Mouse (Mus musculus): ENCODE measurements around the gene Boll. TPM values are rescaled to one million over a fixed set of nuclear protein-coding genes. Genes with fewer than 3 reads are reported as not detected.
"Not testable (repeated sequence)": the region's sequence is repeated elsewhere in the genome, so short reads cannot be mapped to it uniquely, and the experiment has no call there.

The Boll gene
- total RNA-seq (2022), result under 1 TPM in 3 of 4 experiments, not detected in 1; 0.45 to 0.77 (median 0.75) TPM

DNA sequence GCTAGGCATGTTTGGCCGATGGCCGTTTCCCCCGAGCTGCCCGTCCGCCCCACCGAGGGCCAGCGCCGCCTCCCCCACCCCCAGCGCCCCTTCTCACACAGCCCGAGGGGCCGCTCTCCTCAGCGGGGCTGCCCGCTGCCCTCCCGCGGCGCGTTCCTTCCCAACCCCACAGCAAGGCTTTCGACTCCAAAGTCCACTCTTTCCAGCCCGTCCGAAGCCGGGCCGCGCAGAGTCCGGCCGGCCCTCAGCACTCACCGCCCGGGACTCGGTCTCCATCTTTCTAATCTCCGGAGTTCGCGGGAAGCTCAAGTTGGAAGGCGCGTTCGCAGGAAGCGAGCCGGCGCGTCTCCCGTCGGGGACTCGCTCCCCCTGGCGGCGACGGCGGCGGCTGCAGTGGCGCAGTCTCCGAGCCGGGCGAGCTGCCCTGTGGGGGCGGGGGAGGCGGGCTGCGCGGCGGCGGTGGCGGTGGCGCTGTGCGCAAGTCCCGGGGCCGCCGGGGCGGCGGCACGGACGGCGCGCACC lies at the start of gene Boll:
Boll (minus strand) TSS at position 426 of the 522 bp plus-strand sequence.
- DNase-seq (ENCODE audit: low spot score in 2 of 2), result peak; percentile 3 to 34

DNA sequence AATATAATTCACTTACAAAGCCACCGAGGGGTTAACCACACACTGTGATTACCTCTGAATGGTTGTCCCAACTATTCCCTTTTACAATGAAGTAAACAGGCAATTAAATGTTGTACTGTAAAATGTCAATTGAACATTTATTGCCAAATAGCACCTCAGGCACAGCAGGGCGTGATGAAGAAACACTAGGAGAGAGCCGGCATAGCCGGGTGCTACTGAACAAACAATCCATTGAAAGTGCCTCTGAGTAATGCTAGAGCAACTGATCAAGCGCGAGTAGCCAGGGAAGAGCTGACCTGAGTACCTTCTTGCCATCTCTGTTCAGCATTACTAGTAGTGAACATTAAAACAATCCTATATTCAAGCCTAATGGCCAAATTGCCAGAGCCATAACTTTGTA lies 49.3 kb upstream of the Boll start:
- no peak for DNase-seq (ENCODE audit: low spot score in 2 of 2)

DNA sequence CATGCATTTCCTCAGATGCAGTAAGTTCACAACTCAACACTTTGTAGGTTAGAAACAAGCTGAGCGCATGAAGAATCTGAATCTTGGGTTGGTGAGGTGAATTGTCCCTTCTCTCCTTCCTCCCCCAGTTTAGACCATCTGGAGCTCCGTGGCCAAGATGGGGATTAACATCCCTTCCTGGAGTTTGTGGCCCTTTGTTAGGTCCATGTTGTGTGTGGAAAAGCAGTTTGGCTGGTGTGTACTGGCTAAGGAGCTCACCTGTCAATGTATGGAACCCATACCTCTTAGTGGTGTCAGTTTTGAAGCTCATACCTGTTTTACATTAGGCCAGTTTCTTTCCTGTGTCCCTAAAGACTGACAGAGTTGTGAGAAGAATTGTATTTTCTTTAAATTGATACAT lies 47.8 kb upstream of the Boll start:
- no peak for DNase-seq (ENCODE audit: low spot score in 2 of 2)

DNA sequence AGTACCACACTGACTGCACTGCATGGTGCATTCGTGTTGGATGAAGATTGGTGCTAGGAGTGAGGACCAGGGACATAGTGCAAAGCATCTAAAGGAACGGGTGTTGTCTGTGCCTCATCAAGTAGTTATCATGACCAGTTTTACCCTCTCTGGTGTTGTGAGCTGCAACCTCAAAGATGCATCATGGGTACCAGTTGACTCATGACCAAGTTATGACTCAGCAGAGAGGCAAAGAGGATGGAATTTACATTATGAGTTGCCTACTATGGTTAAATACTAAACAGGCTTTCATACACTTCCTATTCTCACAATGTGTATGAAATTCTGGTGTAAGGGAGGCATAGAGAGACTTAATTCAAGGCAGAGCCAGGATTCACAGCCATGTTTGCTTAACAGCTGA lies 47.4 kb upstream of the Boll start:
- DNase-seq (ENCODE audit: low spot score in 2 of 2), result no peak

DNA sequence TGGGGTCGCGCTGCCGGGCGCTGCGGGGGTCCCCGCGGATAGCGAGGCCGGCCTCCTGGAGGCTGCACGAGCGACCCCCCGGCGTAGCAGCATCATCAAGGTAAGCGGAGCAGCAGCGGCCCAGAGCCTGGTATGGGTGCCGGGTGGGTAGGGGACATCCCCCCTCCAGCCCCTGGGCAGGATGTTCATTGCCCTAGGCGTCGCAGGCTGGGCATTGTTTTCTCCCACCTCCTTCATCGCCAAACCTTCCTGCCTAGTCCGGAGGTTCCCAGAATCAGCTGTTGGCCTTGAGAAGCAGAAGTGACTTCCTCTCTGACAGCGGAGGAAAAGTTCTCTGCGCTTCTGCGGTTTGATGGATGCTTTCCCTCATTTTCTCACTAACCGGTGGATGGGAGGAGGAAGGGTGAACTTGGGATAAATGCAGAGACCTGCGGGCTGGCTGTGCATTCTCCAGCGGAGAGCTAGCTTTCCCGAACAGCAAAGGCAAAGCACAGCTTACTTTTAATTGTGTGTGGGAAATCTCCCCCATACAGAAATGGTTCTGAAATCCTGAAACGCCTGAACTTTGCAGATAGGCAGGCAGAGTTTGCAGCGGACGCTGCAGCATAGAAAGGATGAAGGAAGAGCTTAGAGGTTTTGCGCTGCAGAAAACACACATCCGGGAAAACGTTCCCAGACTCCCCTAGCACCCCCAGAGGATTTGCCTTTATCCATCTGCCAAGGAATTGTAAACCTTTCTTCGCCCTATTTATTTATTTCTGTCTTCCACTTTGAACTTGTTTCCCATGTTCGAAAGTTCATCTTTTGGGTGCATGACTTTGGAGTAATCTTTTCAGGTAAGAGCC lies 43.5 kb upstream of the Boll start:
- peak in 1 of 2 experiments; percentile 23 for DNase-seq (ENCODE audit: low spot score in 2 of 2)

DNA sequence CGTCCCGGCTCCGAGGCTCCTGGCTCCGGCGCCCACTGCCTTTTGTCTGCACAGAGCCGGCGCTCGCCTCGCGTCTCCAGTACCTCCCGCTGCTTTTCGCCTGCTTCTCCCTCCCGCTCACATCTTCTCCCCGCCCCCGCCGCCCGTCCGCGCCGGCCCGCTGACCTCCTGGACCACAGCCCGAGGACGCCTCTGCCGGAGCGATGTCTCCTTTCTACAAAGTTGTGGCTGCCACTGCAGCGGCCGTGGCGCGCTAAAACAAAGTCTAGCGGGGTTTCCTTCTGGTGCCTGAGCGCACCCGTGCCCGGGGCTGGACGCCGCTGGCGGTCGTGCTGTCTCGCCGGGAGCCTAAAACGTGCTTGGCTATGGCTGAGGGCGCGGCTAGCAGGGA lies 42.7 kb upstream of the Boll start:
- DNase-seq (ENCODE audit: low spot score in 2 of 2), result peak; percentile 56 to 67

DNA sequence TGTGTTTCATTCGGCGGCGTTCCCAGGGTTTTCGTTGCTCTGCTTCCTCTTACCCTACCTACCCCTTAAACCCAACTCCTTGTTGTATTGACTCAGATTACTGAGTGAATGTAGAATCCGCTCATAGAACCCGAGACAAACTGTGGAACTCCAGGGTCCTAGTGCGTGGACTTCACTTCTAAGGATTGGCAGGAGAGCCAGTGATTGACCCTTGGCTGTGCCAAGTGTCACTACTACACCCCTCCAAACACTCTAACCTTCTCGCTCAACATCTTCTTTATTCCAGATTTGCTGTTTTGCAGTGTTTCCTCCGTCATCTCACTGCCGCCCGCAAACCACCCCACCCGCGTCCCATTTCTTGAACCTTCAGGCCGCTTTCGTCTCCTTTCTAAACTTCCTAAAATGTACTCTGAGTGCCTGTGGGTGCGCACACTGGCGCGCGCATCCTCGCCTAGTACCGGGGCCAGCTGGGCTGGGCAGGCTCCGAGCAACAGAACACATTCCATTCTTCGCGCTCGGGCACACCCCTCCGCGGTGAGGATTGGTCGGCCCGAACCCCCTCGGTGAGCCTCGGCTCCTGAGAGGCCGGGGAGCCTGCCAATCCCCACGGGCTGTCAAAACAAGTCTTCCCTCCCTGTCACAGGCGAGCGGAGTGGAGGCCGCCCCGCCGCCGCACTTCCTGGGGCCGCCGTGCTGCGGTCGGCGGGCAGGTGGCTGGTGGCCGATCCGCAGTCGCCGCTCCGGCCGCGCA lies 42.2 kb upstream of the Boll start, which contains the start of gene Plcl1:
Plcl1 (plus strand) TSS at position 650 of the 751 bp plus-strand sequence.
- peak; percentile 96 for DNase-seq (ENCODE audit: low spot score in 2 of 2)

DNA sequence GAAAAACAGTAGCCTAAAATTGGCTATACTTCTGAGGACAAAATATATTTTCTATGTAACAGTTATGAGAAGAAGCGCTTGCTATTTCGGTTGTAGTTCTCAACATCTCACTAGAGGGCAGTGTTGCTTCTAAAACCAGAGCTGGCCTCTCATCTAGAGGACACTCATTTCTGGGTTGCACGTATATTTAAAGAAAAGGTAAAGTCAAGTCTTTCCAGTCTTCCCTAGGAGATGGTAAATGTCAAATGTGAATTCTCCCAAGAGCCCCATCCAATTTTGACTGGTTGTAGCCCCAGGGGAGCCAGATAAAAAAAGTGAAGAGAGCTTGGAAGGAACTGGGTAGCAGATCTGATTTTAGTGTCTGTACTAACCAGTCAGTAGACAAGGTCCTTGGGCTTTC lies 41.2 kb upstream of the Boll start:
- peak in 1 of 2 experiments; percentile 72 for DNase-seq (ENCODE audit: low spot score in 2 of 2)

DNA sequence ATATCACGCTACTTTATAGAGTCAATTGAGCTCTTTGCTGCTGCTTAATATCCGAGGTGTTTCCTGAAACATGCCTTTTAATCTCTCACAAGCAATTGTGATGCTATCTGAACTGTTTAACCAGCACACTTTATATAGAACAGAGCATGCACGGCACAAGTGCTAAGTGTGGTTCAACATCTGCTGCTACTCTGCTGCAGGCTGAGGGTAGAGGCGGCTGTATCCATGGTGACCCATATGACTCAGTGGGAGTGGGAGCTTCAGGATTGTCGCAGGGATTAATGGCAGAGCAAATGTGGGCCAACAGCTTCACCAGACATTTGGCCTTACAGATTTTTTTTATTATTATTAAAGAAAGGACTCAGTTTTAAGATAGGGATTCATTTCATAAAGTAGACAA lies 36.6 kb upstream of the Boll start:
- peak; percentile 47 to 75 for DNase-seq (ENCODE audit: low spot score in 2 of 2)

DNA sequence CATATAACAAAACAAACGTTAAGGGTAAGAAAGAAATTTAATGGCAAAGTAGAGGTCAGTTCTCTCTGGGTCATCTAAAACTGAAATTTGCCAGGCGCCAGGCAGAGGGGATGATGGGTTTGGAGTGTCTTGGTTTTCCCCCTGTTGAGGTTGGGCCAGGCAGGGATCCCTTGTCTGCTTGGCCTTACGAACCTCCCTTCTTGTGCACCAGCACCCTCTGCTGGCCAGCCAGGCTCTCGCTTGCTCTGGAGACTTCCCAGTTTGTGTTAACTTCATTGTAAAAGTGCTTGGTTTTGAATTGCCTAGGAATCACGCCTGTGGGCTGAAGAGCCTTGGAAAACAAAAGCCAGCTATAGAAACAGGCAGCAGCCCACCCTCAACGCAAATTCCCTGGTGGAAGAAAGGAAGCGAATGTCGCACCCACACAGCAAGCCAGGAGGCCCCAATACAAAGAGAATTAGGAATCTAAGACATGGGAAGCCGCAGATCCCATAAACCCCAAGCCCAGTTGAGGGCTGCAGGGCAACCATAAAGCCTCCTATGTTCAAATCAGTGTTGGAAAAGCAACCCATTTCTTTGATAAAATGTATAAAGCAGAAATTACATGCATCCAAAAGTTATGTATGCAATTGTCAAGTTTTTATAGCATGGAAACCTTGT lies 20.0 kb upstream of the Boll start:
- peak in 1 of 2 experiments; percentile 79 for DNase-seq (ENCODE audit: low spot score in 2 of 2)

DNA sequence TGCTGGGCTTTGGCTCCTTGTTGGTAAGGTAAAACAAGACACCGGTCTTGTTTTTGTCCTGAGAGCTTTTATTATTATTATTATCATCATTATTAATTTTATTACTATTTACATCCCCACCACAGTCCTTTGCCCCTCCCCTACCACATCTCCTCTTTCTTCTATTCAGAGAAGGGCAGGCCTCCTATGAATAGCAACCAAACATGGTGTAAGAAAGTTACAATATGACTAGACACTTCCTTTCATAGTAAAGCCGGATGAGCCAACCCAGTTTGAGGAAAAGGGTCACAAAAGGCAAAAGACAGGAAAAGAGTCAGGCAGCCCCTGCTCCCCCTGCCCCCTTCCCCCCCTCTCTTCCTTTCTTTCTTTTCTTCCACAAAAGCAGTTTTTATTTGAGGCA lies 17.3 kb upstream of the Boll start:
- no peak for DNase-seq (ENCODE audit: low spot score in 2 of 2)

DNA sequence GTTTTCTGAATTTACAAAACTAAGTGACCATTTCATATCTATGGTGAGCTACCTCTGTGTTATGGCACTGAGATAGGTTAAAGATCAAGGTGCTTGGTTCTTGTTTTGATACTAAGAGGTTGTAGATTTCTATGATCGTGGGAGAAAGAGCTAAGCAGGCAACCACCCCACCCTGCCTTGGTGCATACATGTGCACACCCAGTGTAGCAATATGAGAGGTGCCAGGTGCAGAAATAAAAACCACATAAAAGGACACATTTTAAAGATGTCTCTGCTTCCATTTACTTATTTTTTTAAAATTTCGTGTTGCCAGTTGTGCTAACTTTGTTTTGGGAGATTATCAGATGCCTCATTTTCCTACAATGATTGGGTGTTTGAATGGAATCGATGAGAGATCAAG lies 9.4 kb upstream of the Boll start:
- DNase-seq (ENCODE audit: low spot score in 2 of 2), result no peak

DNA sequence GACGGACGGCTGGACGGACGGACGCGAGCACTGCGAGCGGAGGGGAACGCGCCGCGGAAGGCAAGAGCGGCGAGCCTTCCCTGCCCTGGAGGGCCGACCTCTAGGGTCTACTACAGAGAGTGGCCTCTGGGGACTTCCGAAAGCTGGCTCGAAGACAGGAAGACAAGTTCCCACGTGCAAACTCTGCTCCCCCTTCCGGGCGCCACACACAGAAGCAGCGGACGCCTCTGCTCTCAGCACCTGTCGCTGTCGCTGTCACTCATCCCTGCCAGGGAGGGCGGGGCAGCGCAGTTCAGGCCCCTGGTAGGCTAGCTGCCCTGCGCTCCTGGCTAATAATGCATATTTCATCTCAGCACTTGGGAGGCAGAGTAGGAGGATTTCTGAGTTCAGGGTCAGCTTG lies 317 bp upstream of the Boll start:
- no peak for DNase-seq (ENCODE audit: low spot score in 2 of 2)

DNA sequence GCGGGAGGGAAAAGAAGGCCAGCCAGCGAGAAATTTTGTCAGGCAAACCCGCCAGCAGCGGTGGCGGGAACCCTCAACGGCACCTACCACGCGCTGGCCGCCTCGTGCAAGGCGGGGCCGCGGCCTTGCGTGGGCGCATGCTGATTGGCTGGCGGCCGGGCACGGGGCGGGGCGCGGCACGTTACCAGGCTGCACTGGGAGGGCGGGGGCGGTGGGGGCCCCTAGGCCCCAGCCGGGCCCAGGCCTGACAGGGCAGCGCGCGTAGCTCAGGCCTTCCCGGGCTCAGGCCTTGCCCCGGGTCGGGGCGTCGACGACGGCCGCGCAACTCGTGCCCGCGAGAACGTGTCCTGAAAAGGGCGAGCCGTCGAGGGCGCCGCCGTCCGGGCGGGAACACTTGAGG lies 635 bp downstream of the Boll start:
- DNase-seq (ENCODE audit: low spot score in 2 of 2), result no peak

DNA sequence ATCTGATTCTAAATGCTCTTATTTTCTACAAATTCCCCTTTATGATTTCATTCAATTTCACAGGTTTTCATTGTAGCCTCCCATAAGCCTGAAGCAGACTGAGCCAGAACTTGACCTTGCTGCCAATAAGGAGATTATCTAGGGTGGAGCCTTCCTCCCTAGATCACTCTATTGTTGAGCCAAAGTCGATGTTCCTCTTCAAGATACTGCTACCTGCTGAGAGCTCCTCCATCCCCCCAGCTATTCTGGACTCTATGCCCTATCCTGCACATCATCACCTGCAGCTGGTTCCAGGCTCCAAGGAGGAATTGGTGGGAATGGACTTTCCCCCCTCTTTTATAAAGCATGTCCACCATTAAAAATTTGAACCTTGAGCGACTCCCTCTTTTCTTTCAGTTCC lies 11.4 kb downstream of the Boll start:
- not testable (repeated sequence) for DNase-seq (ENCODE audit: low spot score in 2 of 2)

DNA sequence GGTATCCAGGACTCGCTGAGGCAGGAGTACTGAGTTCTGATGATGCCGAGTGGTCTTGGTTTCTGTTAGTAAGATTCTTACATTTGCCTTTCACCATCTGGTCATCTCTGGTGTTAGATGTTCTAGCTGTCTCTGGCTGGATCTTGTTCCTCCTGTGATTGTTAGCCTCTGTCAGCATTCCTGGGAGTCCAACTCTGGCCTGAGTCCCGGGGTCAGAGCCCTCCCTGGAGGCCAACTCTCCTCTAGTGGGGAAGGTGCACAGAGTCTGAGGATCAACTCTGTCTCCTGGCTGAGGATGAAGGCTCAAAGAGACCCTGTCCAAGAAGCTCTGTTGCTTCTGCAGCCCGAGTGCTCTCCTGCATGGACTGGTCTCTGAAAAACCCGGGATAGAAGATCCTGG lies 37.8 kb downstream of the Boll start:
- DNase-seq (ENCODE audit: low spot score in 2 of 2), result not testable (repeated sequence)

DNA sequence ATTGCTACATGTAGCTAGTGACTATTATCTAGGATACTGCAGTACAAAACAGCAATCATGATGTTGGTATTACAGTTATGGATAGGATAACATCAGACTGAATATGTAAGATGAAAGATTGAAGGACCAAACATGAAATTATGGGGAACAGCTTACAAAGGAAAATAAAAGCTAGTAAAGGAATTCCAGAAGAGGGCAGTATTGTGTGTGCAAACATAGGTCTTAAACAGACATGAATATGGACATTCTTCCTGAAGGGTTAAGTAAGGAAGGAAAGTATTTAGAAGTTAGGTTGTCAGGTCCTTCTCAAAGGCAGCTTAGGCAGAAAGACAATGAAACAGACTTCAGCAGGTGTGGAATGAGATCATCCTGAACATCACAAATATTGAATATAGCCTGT lies 62.2 kb downstream of the Boll start:
- DNase-seq (ENCODE audit: low spot score in 2 of 2), result no peak

DNA sequence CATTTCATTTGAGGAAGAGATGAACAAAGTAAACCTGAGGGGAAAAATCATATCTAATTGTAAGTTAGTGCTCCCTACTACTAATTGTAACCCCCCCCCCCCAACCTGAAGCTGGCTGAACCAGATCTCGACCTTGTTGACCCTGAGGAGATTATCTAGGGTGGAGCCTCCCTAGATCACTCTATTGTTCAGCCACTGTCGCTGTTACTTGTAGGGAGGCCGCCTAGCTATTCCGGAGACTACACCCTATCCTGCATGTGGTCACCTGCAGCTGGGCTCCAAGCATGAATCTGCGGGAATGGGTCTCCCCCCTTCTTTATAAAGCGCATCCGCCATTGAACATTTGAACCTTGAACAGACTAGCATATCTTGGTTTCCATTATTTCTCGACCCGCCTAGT lies 84.2 kb downstream of the Boll start:
- DNase-seq (ENCODE audit: low spot score in 2 of 2), result no peak

DNA sequence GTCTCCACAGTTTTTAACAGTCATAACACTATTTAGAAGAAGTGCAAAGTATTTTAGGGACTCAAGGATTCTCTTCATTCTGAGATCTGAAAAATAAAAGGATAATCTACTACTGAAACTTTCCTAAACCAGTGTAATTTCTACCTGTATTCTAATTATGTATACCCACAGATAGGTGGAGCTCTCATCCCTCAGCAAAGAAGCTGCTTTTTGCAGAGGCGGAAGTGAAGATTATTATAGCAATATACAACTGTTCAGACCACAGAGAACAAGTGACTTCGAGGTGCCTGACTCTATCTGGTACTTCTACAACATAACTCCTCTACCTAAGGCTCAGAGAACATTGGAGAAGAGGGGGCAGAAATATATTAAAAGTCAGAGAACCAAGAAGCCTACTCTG lies 97.8 kb downstream of the Boll start:
- DNase-seq (ENCODE audit: low spot score in 2 of 2), result no peak

DNA sequence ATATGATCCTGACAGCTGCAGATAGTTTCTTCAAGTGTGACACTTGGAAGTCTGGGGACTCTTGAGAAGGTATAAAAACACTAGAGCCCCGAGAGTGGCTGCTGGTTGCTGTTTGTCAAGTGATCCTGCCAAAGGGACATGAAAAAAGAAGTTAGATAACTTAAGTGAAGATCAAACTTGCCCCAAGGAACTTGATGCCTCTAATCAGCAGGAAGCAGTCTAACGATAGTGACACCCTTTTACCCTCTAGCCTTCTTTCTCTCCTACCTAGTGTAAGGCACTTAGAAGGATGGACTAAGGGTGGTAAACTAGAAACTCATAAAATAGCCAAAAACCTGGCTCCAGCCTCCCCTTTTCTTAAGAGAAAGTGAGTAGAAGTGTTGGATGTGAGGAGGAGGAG lies 98.9 kb downstream of the Boll start:
- no peak for DNase-seq (ENCODE audit: low spot score in 2 of 2)

DNA sequence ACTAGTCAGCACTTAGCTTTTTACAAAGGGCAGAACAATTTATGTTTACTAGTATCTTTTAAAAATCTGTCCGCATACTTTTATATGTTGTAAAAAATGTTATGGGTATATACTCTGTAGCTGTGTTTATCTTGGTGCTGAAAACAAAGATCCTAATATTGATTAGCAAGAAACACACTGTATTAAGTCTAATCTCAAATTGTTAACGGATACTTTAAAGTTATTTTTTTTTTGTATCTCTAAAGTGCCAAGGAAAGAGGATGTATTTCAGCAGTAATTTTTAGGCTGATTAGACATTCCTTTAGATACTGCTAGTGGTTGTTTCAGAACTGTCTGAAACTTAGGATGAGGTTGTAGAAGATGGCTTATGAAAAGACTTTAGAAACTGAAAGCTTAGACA lies 116.9 kb downstream of the Boll start:
- no peak for DNase-seq (ENCODE audit: low spot score in 2 of 2)

DNA sequence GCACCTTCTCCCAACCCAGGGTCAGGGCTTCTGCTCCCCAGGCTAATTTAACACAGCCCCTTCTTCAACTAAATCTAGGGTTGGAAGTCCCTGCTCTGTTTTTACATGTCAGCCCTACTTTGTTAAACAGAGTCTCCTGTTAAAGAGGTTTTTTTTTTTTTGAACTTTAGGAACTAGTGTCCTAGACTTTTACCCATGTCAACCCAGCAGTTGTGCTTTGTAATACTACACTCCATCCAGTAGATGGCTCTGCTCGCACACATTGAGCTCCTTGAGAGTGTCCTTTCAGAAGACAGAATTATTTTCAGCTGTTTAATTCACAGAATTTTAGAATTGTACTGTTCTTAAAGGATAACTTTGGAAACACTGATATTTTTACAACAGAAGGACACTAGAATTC lies 124.0 kb downstream of the Boll start:
- DNase-seq (ENCODE audit: low spot score in 2 of 2), result no peak
